Mouse (Mus musculus) myocyte (in vitro differentiated cells): ENCODE data around the gene Rnf207. TPM values are rescaled to one million over a fixed set of nuclear protein-coding genes. Genes with fewer than 3 reads are reported as not detected.
A peak's percentile ranks its signal among the peaks of the same experiment; 100 is the strongest.

Source experiments
- H3K27me3 ChIP-seq: one replicate; pipeline ENCODE4 v1.6.1; 2011; ENCODE audit not compliant: control insufficient read depth, insufficient read depth, insufficient read length
- H3K36me3 ChIP-seq: one replicate; pipeline ENCODE4 v1.6.1; 2011; ENCODE audit not compliant: control insufficient read depth, insufficient read depth
- H3K4me2 ChIP-seq: one replicate; pipeline ENCODE4 v1.6.1; 2011; ENCODE audit warnings: low read depth, control low read depth
- H3K4me3 ChIP-seq: one replicate; pipeline ENCODE4 v1.5.1; 2011; ENCODE audit warnings: mild to moderate bottlenecking, control low read depth, moderate library complexity
- H3K79me2 ChIP-seq: one replicate; pipeline ENCODE4 v1.6.1; 2011; ENCODE audit not compliant: control insufficient read depth, insufficient read depth
- H3ac ChIP-seq: one replicate; pipeline ENCODE4 v1.6.1; 2011; ENCODE audit not compliant: control insufficient read depth, insufficient read length
- CEBPB ChIP-seq: IDR thresholded peaks from 2 replicates; pipeline ENCODE4 v1.6.1; 2011; ENCODE audit warnings: mild to moderate bottlenecking, moderate library complexity; ENCODE audit not compliant: poor library complexity, insufficient read depth, severe bottlenecking
- E2F4 ChIP-seq: IDR thresholded peaks from one replicate; pipeline ENCODE4 v1.6.1; 2011; ENCODE audit warnings: mild to moderate bottlenecking, control low read depth, moderate library complexity; ENCODE audit not compliant: insufficient read depth
- MAX ChIP-seq: IDR thresholded peaks from one replicate; pipeline ENCODE4 v1.6.1; 2011; ENCODE audit warnings: low read depth, mild to moderate bottlenecking, control low read depth
- MYOD1 ChIP-seq, 3 experiments: IDR thresholded peaks; one replicate each; pipeline ENCODE4 v1.6.1; 2011; ENCODE audit warnings: control low read depth in 2 of 3, low read depth in 2 of 3, mild to moderate bottlenecking in 2 of 3, moderate library complexity in 1 of 3; ENCODE audit not compliant: insufficient read length in 2 of 3, control insufficient read depth in 1 of 3
- MYOG ChIP-seq, 3 experiments: IDR thresholded peaks; one replicate each; pipeline ENCODE4 v1.6.1; 2011; ENCODE audit warnings: control low read depth in 2 of 3, low read depth in 2 of 3, mild to moderate bottlenecking in 2 of 3; ENCODE audit not compliant: insufficient read length in 2 of 3, control insufficient read depth in 1 of 3, insufficient read depth in 1 of 3
- POLR2A ChIP-seq: IDR thresholded peaks from one replicate; pipeline ENCODE4 v1.6.1; 2011; ENCODE audit warnings: low read depth, mild to moderate bottlenecking, control low read depth, moderate library complexity; ENCODE audit not compliant: insufficient read length
- POLR2AphosphoS2 ChIP-seq: IDR thresholded peaks from one replicate; pipeline ENCODE4 v1.6.1; 2011; ENCODE audit warnings: low read depth, control low read depth; ENCODE audit not compliant: insufficient read length
- REST ChIP-seq: IDR thresholded peaks from one replicate; pipeline ENCODE4 v1.6.1; 2011; ENCODE audit warnings: mild to moderate bottlenecking, control low read depth, moderate library complexity; ENCODE audit not compliant: insufficient read depth, insufficient read length
- SRF ChIP-seq: IDR thresholded peaks from one replicate; pipeline ENCODE4 v1.6.1; 2011; ENCODE audit warnings: low read depth; ENCODE audit not compliant: control insufficient read depth, insufficient read length
- TCF12 ChIP-seq: IDR thresholded peaks from one replicate; pipeline ENCODE4 v1.6.1; 2011; ENCODE audit warnings: mild to moderate bottlenecking, control low read depth; ENCODE audit not compliant: poor library complexity, insufficient read depth, severe bottlenecking
- TCF3 ChIP-seq: IDR thresholded peaks from one replicate; pipeline ENCODE4 v1.6.1; 2011; ENCODE audit warnings: low read depth, control low read depth; ENCODE audit not compliant: insufficient read length
- USF1 ChIP-seq: IDR thresholded peaks from one replicate; pipeline ENCODE4 v1.6.1; 2011; ENCODE audit warnings: low read depth, mild to moderate bottlenecking, control low read depth, moderate library complexity
- polyA plus RNA-seq: library from polyadenylated mRNA; unstranded; fragments of >200 nt; fragmentation: generic; extraction: Trizol; gene quantifications from one replicate; pipeline ENCODE4 v1.2.1, GENCODE M21; 2012; ENCODE audit warnings: missing spikeins

Rnf207 gene
- polyA plus RNA-seq, 1 experiment, result 0.52 TPM

DNA sequence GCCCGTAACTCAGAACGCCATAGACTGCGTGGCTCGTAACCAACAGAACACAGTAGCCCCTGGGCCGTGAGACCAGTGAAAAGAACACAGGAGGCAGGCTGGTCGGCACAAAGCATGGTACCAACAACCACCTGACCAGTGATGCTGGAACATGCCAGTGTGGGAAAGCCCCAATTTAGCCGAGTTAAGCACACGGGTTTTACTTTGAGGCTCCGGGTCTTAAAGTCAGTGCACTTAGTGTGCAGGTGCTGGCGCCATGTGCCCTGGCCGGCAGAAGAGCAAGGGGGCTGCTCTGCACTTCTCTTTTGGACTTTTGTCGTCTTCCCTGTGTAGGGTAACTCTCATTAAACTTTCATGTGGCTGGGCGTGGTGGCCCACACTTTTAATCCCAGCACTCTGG is 48.8 kb downstream of the Rnf207 start:
- Histone ChIP-seq H3K79me2 (no peaks in the 10 kb centered on the region), H3K36me3 (no peaks in the 10 kb centered on the region)
- TF ChIP-seq REST (no peak), E2F4 (no peak), POLR2A (no peak), USF1 (no peak), MYOG (IDR thresholded peaks at IDR 0.05; ENCODE audit: control insufficient read depth in 1 of 3, insufficient read depth in 1 of 3, insufficient read length in 2 of 3, low read depth in 2 of 3) (no peak), POLR2AphosphoS2 (no peak), MAX (no peak), CEBPB (no peak), MYOD1 (IDR thresholded peaks at IDR 0.05; ENCODE audit: control insufficient read depth in 1 of 3, insufficient read length in 2 of 3, low read depth in 2 of 3) (no peak), TCF12 (no peak), TCF3 (no peak), SRF (no peak)

DNA sequence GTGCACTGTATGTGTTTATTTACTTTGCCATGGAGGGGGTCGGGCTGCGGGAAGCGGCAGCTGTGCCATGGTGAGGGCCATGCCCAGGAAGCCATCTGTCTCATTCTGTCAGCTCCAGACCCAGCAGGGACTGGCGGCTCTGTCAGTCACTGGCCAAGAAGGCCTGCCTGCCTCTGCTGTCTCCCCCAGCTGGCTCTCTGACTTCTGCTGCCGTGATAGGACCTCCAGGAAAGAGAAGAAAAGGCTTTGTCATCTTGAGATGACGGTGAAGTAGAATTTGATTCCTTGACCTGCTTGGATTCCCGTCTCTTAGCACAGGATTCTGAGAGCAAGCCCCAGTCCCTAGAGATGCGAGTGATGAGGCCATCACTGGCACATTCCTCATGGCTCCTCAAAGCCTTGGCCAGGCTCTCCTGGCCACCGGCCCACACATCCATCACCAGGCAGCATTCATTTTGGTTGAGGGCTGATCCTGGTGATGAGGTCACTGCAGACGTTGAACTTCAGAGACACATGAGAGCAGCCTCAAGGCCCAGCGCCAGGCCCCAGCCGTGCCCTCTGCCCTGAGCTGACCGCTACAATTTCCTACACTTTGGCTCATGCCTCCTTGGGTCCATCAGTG is 50.9 kb downstream of the Rnf207 start:
- peak; percentile 96 for TF ChIP-seq TCF3
- TF ChIP-seq REST, result no peak
- peak; percentile 96 for TF ChIP-seq TCF12
- TF ChIP-seq POLR2AphosphoS2, result no peak
- TF ChIP-seq MYOD1 (IDR thresholded peaks at IDR 0.05; ENCODE audit: control insufficient read depth in 1 of 3, insufficient read length in 2 of 3, low read depth in 2 of 3), result peak; percentile 89 to 99 (median 99)
- no peak for TF ChIP-seq POLR2A
- no peak for TF ChIP-seq USF1
- TF ChIP-seq E2F4, result no peak
- TF ChIP-seq CEBPB, result no peak
- TF ChIP-seq MYOG (IDR thresholded peaks at IDR 0.05; ENCODE audit: control insufficient read depth in 1 of 3, insufficient read depth in 1 of 3, insufficient read length in 2 of 3, low read depth in 2 of 3), result peak; percentile 73 to 98 (median 95)
- Histone ChIP-seq H3K4me3 (no peak overlapping the region), H3ac (no peak overlapping the region), H3K4me2 (peak overlapping the region; percentile 56), H3K79me2 (no peaks in the 10 kb centered on the region), H3K36me3 (no peaks in the 10 kb centered on the region), H3K27me3 (no peaks in the 10 kb centered on the region)

More for the DNA sequence above, 48.8 kb downstream of the Rnf207 start:
- no peak overlapping the region for H3ac ChIP-seq
- no peak overlapping the region for H3K4me2 ChIP-seq
- H3K4me3 ChIP-seq, result no peak overlapping the region
- H3K27me3 ChIP-seq, result no peaks in the 10 kb centered on the region

DNA sequence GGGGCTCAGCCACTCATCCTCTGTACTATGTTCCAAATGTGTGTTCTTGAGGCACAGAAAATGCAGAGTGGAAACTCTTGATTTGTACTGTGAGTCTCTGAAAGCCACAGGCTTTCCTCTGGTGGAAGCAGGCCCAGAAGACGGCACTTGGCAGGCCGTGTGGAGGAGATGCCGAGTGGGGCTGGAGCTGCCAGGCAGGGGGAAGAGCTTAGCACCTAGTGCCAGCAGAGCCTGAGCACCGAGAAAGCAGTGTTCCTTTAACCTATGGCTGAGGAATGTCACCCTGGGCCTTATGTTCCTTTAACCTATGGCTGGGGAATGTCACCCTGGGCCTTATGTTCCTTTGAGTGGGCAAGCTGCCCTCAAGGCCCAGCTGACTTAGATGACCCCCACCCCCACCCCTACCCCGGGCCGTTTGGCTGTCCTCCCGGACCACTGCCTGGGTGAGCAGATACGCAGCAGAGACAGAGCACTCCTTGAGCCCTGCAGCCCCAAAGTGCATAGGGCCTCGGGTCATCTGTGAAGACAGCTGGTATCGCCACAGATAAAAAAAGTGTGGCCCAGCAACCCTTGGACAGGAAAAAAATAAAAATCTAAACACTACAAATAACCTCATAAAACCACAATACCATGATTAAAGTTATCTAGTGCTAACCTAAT is 52.4 kb downstream of the Rnf207 start:
- no peaks in the 10 kb centered on the region for H3K36me3 ChIP-seq
- TF ChIP-seq USF1 (no peak), TCF3 (peak; percentile 7), MAX (no peak), TCF12 (peak; percentile 75), MYOG (IDR thresholded peaks at IDR 0.05; ENCODE audit: control insufficient read depth in 1 of 3, insufficient read depth in 1 of 3, insufficient read length in 2 of 3, low read depth in 2 of 3) (peak; percentile 17 to 87 (median 68)), MYOD1 (IDR thresholded peaks at IDR 0.05; ENCODE audit: control insufficient read depth in 1 of 3, insufficient read length in 2 of 3, low read depth in 2 of 3) (peak; percentile 31 to 77 (median 74))
- no peak overlapping the region for H3ac ChIP-seq
- H3K79me2 ChIP-seq, result no peaks in the 10 kb centered on the region
- H3K4me2 ChIP-seq, result no peak overlapping the region
- no peak overlapping the region for H3K4me3 ChIP-seq
- H3K27me3 ChIP-seq, result no peaks in the 10 kb centered on the region

DNA sequence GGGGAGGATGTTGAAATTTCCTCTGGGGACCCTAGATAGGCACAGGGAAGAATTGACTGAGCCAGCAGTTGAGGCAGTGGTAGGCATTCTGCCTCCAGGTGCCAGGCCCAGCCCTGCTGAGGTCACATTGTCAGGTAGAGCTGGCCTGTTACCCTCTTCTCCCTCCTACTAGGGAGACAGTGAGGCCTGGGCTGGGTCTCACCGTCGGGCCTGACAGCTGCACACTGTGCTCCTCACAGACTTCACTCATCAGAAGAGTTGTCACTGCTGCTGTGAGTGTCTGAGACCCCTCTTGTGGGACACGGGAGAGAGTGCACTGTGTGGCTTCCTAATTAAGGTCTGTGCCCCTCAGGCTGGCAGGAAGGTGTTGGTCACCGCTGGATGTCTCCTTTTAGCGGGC is 53.0 kb downstream of the Rnf207 start:
- TF ChIP-seq MAX (no peak), MYOG (IDR thresholded peaks at IDR 0.05; ENCODE audit: control insufficient read depth in 1 of 3, insufficient read depth in 1 of 3, insufficient read length in 2 of 3, low read depth in 2 of 3) (peak in 2 of 3 experiments; percentile 52 to 64), MYOD1 (IDR thresholded peaks at IDR 0.05; ENCODE audit: control insufficient read depth in 1 of 3, insufficient read length in 2 of 3, low read depth in 2 of 3) (peak in 2 of 3 experiments; percentile 47 to 55)
- no peak overlapping the region for H3K4me2 ChIP-seq
- H3K36me3 ChIP-seq, result no peaks in the 10 kb centered on the region
- H3K4me3 ChIP-seq, result no peak overlapping the region
- no peak overlapping the region for H3ac ChIP-seq
- H3K79me2 ChIP-seq, result no peaks in the 10 kb centered on the region
- no peaks in the 10 kb centered on the region for H3K27me3 ChIP-seq

DNA sequence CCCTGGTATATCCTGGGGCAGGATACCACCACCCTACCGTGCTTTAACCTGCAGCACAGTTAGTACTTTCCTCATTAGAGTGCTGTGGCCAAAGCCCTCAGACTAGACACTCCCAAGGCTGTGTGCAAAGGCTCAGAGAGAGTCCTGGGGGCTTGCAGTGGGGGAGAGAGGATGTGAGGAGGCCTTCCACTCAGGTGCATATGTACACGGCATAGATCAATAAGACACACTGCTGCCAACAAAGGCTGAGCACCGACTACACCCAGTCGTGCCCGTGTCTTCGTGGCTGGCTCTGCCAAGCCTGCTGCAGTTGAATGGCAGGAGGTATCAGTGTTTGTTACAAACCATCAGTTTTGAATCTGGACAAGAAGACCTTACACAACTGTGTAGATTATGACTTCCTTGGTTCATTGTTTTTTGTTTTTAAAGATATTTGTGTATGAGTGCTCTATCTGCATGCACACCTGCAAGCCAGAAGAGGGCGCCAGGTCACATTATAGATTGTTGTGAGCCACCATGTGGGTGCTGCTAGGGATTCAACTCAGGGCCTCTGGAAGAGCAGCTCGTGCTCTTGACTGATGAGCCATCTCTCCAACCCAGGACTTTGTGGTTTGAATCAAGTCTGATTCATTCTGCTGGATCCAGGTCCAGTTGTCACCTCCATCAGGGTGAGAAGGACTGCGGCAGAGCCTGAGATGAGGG is 53.8 kb downstream of the Rnf207 start:
- Histone ChIP-seq H3K36me3 (no peaks in the 10 kb centered on the region), H3K27me3 (no peaks in the 10 kb centered on the region), H3K4me2 (no peak overlapping the region), H3ac (no peak overlapping the region), H3K79me2 (no peaks in the 10 kb centered on the region), H3K4me3 (no peak overlapping the region)
- TF ChIP-seq MYOD1 (IDR thresholded peaks at IDR 0.05; ENCODE audit: control insufficient read depth in 1 of 3, insufficient read length in 2 of 3, low read depth in 2 of 3), result peak in 1 of 3 experiments; percentile 17
- no peak for TF ChIP-seq USF1
